Mouse (Mus musculus) left cerebral cortex, postnatal 4 days (tissue): ENCODE results near the gene Dlgap1. TPM values are rescaled to one million over a fixed set of nuclear protein-coding genes. Genes with fewer than 3 reads are reported as not detected.
"Not testable (repeated sequence)": the region's sequence is repeated elsewhere in the genome, so short reads cannot be mapped to it uniquely, and the experiment has no call there.

ENCODE experiments used
- DNase-seq: peaks from one replicate; pipeline ENCODE4 v3.0.0-alpha.2; 2022
- intact Hi-C: fragments of 180-260 bp; cut with DNase I; formaldehyde crosslinking; loops from one replicate; pipeline ENCODE4 v1.15.1; 2025
- total RNA-seq, 2 experiments: library from RNA; stranded (reverse); gene quantifications; 2 replicates each; pipeline ENCODE4 v1.2.3; 2021

Gene Dlgap1
- total RNA-seq, 2 experiments from 2014 or later: 157 to 164 TPM

DNA sequence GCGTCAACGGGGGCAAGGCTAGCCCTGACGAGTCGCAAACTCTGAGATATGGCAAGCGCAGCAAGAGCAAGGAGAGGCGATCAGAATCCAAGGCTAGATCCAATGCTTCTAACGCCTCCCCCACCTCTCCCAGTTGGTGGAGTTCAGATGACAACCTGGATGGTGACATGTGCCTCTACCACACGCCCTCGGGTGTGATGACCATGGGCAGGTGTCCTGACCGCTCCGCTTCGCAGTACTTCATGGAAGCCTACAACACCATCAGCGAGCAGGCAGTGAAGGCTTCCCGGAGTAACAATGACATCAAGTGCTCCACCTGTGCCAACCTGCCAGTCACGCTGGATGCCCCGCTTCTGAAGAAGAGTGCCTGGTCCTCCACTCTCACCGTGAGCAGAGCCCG lies 547.6 kb downstream of the Dlgap1 start:
- no peak for DNase-seq
- intact Hi-C loops: no loop called here

- no peak for DNase-seq
- intact Hi-C loops: no loop called here
Measured at GRCm38 (mm10) chr17:70517333-70517732, 548.5 kb downstream of the Dlgap1 start.

DNA sequence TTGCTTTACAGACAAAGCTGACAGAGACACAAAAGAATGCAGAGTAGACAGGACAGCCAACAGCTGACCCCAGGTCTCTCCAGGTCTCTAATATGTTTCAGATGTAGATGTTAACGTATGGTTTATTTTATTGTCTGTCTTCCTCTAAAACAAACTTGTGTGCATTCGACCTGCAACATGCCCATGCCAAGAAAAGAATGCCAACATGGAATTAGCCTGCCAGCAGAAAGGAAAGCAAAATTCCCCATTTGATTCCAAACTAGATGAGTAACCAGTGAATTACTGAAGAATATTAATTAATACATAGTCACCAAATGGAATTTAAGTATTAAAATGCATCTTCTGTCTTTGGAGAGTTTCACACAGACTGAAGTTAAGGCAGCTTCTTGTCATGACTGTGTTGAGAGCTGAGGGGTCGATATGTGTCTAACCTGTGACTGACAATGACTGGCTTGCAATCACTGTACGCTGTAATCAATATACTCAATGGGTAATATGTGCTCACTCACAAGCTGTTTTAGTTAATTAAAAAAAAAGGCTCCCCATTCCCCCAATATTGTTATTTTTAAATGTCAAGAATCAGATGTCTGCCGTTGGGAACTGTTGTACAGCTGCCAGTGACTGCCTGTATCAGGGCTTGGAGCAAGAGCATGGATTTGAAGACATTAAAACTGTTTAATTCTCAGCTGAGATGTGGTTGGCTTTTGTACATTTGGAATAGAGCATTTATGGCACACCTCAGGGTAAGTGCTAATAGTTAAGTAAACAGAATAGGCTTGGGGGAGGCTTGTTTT lies 552.4 kb downstream of the Dlgap1 start:
- DNase-seq: no peak
- intact Hi-C loops: loop anchor here (5.0 to 10.0 kb wide), 2 partner anchors 89 to 164 kb away; no protein-coding TSS in a partner anchor

DNA sequence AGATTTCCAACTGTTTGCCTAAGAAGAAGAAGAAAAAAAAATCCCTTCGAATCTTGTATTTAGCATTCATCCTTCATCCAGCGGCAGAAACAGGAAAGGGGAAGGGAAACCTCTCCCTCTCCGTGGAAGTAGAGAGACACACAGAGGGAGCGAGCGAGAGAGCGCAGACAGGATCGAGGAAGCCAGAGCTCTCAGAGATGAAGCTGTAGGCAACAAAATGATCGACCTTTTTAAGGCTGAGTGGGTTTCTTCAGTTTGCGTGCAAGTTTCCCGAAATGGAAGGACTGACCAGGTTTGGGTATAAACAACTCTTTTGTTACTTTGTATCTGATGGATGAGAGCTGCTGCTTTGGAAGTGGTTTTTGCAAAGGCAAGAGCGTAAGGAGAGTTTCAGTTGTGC lies 553.1 kb downstream of the Dlgap1 start:
- peak; percentile 41 for DNase-seq
- intact Hi-C loops: loop anchor here (5.0 to 10.0 kb wide), 2 partner anchors 90 to 163 kb away; no protein-coding TSS in a partner anchor

- intact Hi-C loops: loop anchor here (10.0 kb wide), 1 partner anchor 159 kb away; no protein-coding TSS in a partner anchor
- no peak for DNase-seq
Measured at GRCm38 (mm10) chr17:70525990-70526389, 557.1 kb downstream of the Dlgap1 start.

DNA sequence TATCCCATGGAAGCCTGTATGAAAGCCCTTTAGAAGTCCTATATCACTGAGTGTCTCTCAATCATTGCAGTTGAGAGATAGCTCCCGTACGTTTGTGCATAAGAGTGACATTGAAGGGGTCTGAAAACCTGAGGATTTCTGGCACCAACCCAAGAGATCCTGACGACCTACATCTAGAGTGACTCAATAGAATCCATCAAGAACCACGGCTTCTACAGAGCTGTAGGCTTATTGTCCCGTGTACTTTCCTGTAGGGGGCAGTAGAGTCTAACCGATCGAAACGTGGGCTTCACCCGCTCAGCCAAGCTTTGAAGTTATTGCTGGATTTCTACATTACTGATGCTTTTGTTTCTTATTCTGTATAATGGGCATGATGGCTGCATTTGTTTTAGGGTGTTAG lies 558.2 kb downstream of the Dlgap1 start:
- DNase-seq: peak; percentile 27
- intact Hi-C loops: loop anchor here (10.0 kb wide), 1 partner anchor 158 kb away; no protein-coding TSS in a partner anchor

GRCm38 (mm10) chr17:70528196-70529187 lies 559.6 kb downstream of the Dlgap1 start:
- DNase-seq: peak; percentile 44
- intact Hi-C loops: loop anchor here (10.0 kb wide), 1 partner anchor 156 kb away; no protein-coding TSS in a partner anchor

- no peak for DNase-seq
- intact Hi-C loops: no loop called here
Measured at GRCm38 (mm10) chr17:70534321-70534720, 565.4 kb downstream of the Dlgap1 start.

- no peak for DNase-seq
- intact Hi-C loops: no loop called here
Measured at GRCm38 (mm10) chr17:70541816-70542215, 572.9 kb downstream of the Dlgap1 start.

- peak; percentile 15 for DNase-seq
- intact Hi-C loops: no loop called here
Measured at GRCm38 (mm10) chr17:70550793-70551192, 581.9 kb downstream of the Dlgap1 start.

DNA sequence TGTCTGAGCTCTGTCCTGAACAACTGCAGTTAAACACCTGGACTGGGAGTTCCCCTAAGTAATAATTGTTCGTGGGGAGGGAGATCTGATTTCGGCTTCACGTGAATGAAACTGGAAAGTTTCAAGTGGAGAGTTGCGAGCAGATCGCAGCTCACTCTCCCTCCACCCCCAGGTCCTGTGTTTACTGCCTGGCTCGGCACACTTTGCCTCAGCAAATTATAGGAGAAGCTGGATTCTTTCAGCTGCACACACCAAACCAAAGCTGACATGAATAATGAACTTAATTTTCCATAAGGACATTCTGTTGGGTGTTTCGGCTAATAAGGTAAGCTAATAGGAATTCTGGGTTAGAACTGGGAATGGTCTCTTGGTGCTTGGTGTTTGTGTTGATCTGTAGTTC lies 592.7 kb downstream of the Dlgap1 start:
- intact Hi-C loops: no loop called here
- no peak for DNase-seq

DNA sequence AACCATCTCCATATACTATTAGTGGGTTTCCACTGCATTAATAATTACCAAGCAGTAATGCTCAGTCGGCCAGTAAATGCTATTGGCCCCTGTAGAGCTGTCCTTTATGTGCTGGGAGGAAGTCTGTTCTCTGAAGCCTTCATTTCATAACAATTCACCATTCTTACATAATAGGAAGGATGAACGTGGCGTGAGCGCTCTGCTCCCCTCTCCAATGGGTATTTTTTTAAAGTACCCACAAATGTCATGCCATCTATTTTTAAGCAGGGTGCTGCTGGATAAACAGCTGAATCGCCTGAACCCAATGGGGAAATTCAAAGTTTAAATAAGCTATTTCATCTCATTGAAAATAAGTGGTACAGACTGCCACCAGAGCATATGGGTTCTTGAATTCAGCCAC lies 602.0 kb downstream of the Dlgap1 start:
- DNase-seq: no peak
- intact Hi-C loops: no loop called here

DNA sequence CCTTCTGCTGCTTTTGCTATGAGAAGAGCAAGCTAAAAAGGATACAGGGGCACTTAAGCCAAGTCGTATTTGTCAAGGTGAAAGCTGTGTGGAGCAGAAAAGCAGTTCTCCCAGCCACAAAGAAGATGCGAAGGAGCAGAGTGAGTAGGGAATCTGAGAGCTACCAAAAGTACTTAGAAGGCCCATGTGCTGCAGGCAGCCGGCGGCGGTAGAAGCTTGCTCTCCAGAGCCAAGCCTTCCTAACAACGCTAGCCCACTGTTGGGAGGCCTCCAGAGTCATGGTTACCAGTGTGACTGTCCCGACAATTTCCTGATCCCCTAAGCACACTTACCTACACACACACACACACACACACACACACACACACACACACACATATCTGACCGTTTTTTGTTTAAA lies 614.2 kb downstream of the Dlgap1 start:
- DNase-seq: no peak

DNA sequence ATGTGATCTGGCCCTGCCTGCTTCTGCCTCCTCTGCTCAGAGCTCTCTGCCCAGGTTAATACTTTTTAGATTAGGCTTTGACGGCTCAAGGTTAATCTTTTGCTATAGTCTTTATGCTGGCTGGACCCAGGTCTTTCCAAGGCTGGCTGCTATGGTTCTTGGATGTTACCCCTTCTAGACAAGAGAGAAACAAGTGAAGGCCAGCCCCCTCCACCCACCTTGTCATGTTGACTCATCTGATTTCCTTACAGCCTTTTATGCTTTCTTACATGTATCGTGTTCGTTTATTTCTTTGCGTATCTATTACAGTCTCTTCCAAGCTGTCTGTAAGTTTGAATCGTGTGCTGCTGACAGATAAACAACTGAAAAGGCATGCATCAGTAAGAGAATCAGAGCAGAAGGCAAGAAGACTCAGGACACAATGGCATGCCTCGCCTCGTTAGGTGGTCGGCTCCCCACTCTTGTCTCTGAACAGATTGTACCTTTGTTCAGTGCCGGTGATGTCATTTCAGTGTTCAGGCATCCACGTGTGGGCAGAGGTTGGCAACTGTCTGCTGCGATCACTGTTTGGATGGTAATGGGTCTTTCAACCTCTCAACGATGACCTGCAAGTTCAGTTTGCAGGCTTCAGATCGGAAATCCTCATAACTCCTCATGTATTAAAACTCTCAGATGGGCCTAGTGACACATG lies 618.0 kb downstream of the Dlgap1 start:
- intact Hi-C loops: no loop called here
- no peak for DNase-seq

More for the DNA sequence above, 614.2 kb downstream of the Dlgap1 start:
- intact Hi-C loops: no loop called here

DNA sequence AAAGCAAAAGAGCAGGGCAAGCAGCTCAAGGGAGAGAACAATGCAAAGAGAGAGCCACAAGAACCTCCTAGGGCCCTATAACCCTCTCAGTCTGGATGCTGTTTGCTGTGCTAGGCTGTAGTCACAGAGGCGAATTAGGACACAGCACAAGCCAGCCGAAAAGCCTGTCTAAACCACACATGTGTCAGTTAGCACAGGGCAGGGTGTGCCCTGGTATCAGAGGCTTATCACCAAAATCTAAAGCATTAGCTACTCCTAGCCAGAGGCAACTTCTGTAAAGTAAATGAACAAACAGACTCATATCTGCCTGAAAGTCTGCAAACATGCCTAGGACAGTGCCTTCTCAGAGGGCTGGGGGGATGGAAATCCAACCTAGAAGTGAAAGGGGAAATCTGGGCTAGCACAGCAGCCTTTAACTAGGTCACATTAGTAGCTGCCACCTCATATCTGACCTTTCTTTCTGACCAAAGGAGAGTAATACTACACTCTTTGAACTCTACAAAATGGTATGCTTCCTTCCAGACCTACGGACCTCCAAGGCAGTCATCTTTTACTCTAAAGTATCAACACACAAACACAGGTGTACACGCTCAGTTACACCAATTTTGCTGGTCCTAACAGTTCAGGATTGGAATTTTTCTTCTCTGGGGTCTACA lies 619.2 kb downstream of the Dlgap1 start:
- intact Hi-C loops, DNase-seq: not testable (repeated sequence)

DNA sequence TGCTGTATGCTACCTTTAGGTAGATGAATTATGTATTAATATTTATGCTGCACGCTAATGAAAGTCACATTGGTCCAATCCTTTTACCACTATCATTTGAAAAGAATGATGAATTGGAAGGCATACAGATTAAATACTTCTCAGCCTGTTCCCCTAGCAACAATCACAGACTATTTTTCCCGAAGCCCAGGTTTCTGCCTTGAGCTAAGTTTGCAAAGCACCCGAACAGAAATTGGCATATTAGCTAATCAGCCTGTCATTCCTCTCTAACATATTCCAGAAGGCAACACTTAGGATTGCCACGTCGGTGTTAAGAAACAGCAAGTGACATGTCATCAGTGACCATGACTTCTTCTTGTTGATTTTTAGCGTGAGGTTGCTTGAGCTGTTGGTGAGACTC lies 619.8 kb downstream of the Dlgap1 start:
- intact Hi-C loops: no loop called here

DNA sequence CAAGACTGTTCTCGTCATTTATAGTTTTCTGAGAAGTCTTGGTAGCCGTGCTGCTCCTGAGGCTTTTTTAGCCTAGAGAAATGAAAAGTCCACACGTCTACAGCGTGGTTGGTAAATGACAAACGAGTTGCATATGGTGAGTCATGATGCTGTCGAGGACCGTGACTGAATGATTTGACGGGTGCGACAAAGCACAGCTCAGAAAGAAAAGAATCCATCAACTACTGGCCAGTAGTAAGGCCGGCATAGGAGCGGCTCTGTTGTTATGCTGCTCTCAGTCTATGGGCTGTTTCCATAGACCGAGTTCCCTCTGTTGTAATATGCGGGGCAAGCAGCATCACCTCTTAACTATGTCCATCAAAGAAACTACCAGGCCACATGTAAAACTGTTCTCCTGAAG lies 620.3 kb downstream of the Dlgap1 start:
- no peak for DNase-seq
- intact Hi-C loops: no loop called here

More for the DNA sequence above, 619.8 kb downstream of the Dlgap1 start:
- no peak for DNase-seq

GRCm38 (mm10) chr17:70590506-70590905 lies 621.6 kb downstream of the Dlgap1 start:
- intact Hi-C loops: no loop called here
- DNase-seq: no peak

GRCm38 (mm10) chr17:70594277-70594676 lies 625.4 kb downstream of the Dlgap1 start:
- DNase-seq: no peak
- intact Hi-C loops: no loop called here

- intact Hi-C loops: no loop called here
- no peak for DNase-seq
Measured at GRCm38 (mm10) chr17:70596326-70596725, 627.5 kb downstream of the Dlgap1 start.
